Mouse (Mus musculus): Measurements from ENCODE around the gene Limch1. TPM values are rescaled to one million over a fixed set of nuclear protein-coding genes. Genes with fewer than 3 reads are reported as not detected.

Gene Limch1
- polyA plus RNA-seq, 2 experiments: 0.54 to 1.2 TPM

GRCm38 (mm10) chr5:66967147-66967546, 221.5 kb downstream of the Limch1 start:
- no peaks in the 10 kb centered on the region for H3K27me3 ChIP-seq (ENCODE audit: control insufficient read depth, insufficient read depth, low read length)
- H3K9me3 ChIP-seq (ENCODE audit: control insufficient read depth, low read length): no peaks in the 10 kb centered on the region
- H3K4me2 ChIP-seq (ENCODE audit: low read depth): no peak overlapping the region
- no peak overlapping the region for H3K9ac ChIP-seq (replicated peaks)
- no peak overlapping the region for H3K4me3 ChIP-seq (ENCODE audit: insufficient read depth in 1 of 2, low read depth in 2 of 2, low read length in 2 of 2)
- no peak for DNase-seq (ENCODE audit: low read depth in 3 of 3, low spot score in 3 of 3)
- no peak for ATAC-seq (ENCODE audit: insufficient read depth)
- TF ChIP-seq EP300 (IDR thresholded peaks at IDR 0.05; ENCODE audit: low read depth) (no peak), CTCF (IDR thresholded peaks at IDR 0.05; ENCODE audit: low read depth) (no peak)
- H3K36me3 ChIP-seq (replicated peaks; ENCODE audit: control insufficient read depth, insufficient read depth, low read depth): no peaks in the 10 kb centered on the region
- H3K27ac ChIP-seq: no peak overlapping the region
- no peaks in the 10 kb centered on the region for H3K4me1 ChIP-seq (replicated peaks; ENCODE audit: control insufficient read depth in 2 of 2, insufficient read depth in 2 of 2, low read length in 1 of 2)
- 38% methylated on average over 2 of the region's 2 CpGs for WGBS (ENCODE audit: insufficient replicate concordance)

GRCm38 (mm10) chr5:66967646-66968045, 222.0 kb downstream of the Limch1 start:
- WGBS (ENCODE audit: insufficient replicate concordance): 48% methylated on average over 4 of the region's 4 CpGs
- no peak for ATAC-seq (ENCODE audit: insufficient read depth)
- no peak overlapping the region for H3K4me2 ChIP-seq (ENCODE audit: low read depth)

GRCm38 (mm10) chr5:66968059-66968833, 222.6 kb downstream of the Limch1 start:
- TF ChIP-seq EP300 (IDR thresholded peaks at IDR 0.05; ENCODE audit: low read depth) (no peak), CTCF (IDR thresholded peaks at IDR 0.05; ENCODE audit: low read depth) (no peak)
- H3K4me1 ChIP-seq (replicated peaks; ENCODE audit: control insufficient read depth in 2 of 2, insufficient read depth in 2 of 2, low read length in 1 of 2): no peaks in the 10 kb centered on the region
- no peak overlapping the region for H3K9ac ChIP-seq (replicated peaks)
- no peak overlapping the region for H3K4me3 ChIP-seq (ENCODE audit: insufficient read depth in 1 of 2, low read depth in 2 of 2, low read length in 2 of 2)
- H3K27me3 ChIP-seq (ENCODE audit: control insufficient read depth, insufficient read depth, low read length): no peaks in the 10 kb centered on the region
- no peaks in the 10 kb centered on the region for H3K36me3 ChIP-seq (replicated peaks; ENCODE audit: control insufficient read depth, insufficient read depth, low read depth)
- 46% methylated on average over 23 of the region's 23 CpGs for WGBS (ENCODE audit: insufficient replicate concordance)
- no peak overlapping the region for H3K27ac ChIP-seq
- DNase-seq (ENCODE audit: low read depth in 3 of 3, low spot score in 3 of 3) (no peak), ATAC-seq (ENCODE audit: insufficient read depth) (no peak)
- H3K4me2 ChIP-seq (ENCODE audit: low read depth): no peak overlapping the region
- no peaks in the 10 kb centered on the region for H3K9me3 ChIP-seq (ENCODE audit: control insufficient read depth, low read length)

More at GRCm38 (mm10) chr5:66967646-66968045, 222.0 kb downstream of the Limch1 start:
- no peak for DNase-seq (ENCODE audit: low read depth in 3 of 3, low spot score in 3 of 3)
- no peaks in the 10 kb centered on the region for H3K36me3 ChIP-seq (replicated peaks; ENCODE audit: control insufficient read depth, insufficient read depth, low read depth)
- no peak overlapping the region for H3K9ac ChIP-seq (replicated peaks)
- H3K9me3 ChIP-seq (ENCODE audit: control insufficient read depth, low read length): no peaks in the 10 kb centered on the region
- H3K27me3 ChIP-seq (ENCODE audit: control insufficient read depth, insufficient read depth, low read length): no peaks in the 10 kb centered on the region
- TF ChIP-seq EP300 (IDR thresholded peaks at IDR 0.05; ENCODE audit: low read depth) (no peak), CTCF (IDR thresholded peaks at IDR 0.05; ENCODE audit: low read depth) (no peak)
- no peaks in the 10 kb centered on the region for H3K4me1 ChIP-seq (replicated peaks; ENCODE audit: control insufficient read depth in 2 of 2, insufficient read depth in 2 of 2, low read length in 1 of 2)
- H3K4me3 ChIP-seq (ENCODE audit: insufficient read depth in 1 of 2, low read depth in 2 of 2, low read length in 2 of 2): no peak overlapping the region
- no peak overlapping the region for H3K27ac ChIP-seq

- Histone ChIP-seq H3K27me3 (ENCODE audit: control insufficient read depth, insufficient read depth, low read length) (no peaks in the 10 kb centered on the region), H3K36me3 (replicated peaks; ENCODE audit: control insufficient read depth, insufficient read depth, low read depth) (no peaks in the 10 kb centered on the region), H3K9ac (replicated peaks) (no peak overlapping the region), H3K4me2 (ENCODE audit: low read depth) (no peak overlapping the region), H3K4me1 (replicated peaks; ENCODE audit: control insufficient read depth in 2 of 2, insufficient read depth in 2 of 2, low read length in 1 of 2) (no peaks in the 10 kb centered on the region), H3K9me3 (ENCODE audit: control insufficient read depth, low read length) (no peaks in the 10 kb centered on the region), H3K4me3 (ENCODE audit: insufficient read depth in 1 of 2, low read depth in 2 of 2, low read length in 2 of 2) (no peak overlapping the region), H3K27ac (no peak overlapping the region)
- TF ChIP-seq CTCF (IDR thresholded peaks at IDR 0.05; ENCODE audit: low read depth) (no peak), EP300 (IDR thresholded peaks at IDR 0.05; ENCODE audit: low read depth) (no peak)
- no peak for ATAC-seq (ENCODE audit: insufficient read depth)
- WGBS (ENCODE audit: insufficient replicate concordance): 73% methylated on average over 19 of the region's 19 CpGs
- DNase-seq (ENCODE audit: low read depth in 3 of 3, low spot score in 3 of 3): no peak
Observed at GRCm38 (mm10) chr5:66968925-66969711, 223.5 kb downstream of the Limch1 start.

GRCm38 (mm10) chr5:66975621-66976020, 230.0 kb downstream of the Limch1 start:
- DNase-seq (ENCODE audit: low read depth in 3 of 3, low spot score in 3 of 3): no peak
- Histone ChIP-seq H3K36me3 (replicated peaks; ENCODE audit: control insufficient read depth, insufficient read depth, low read depth) (no peaks in the 10 kb centered on the region), H3K27ac (no peak overlapping the region), H3K27me3 (ENCODE audit: control insufficient read depth, insufficient read depth, low read length) (no peaks in the 10 kb centered on the region), H3K4me2 (ENCODE audit: low read depth) (no peak overlapping the region), H3K4me3 (ENCODE audit: insufficient read depth in 1 of 2, low read depth in 2 of 2, low read length in 2 of 2) (no peak overlapping the region), H3K4me1 (replicated peaks; ENCODE audit: control insufficient read depth in 2 of 2, insufficient read depth in 2 of 2, low read length in 1 of 2) (no peaks in the 10 kb centered on the region), H3K9me3 (ENCODE audit: control insufficient read depth, low read length) (no peaks in the 10 kb centered on the region), H3K9ac (replicated peaks) (no peak overlapping the region)
- WGBS (ENCODE audit: insufficient replicate concordance): 75% methylated on average over 8 of the region's 8 CpGs
- no peak for ATAC-seq (ENCODE audit: insufficient read depth)
- TF ChIP-seq CTCF (IDR thresholded peaks at IDR 0.05; ENCODE audit: low read depth) (no peak), EP300 (IDR thresholded peaks at IDR 0.05; ENCODE audit: low read depth) (no peak)

All from liver, embryonic 14.5 days (tissue).